Mouse (Mus musculus) megakaryocyte, embryonic 14.5 days (primary cell): Measurements from ENCODE around the gene Ctu1.

ENCODE experiments used
- FLI1 ChIP-seq: IDR thresholded peaks from 2 replicates; pipeline ENCODE4 v1.6.1; 2012; ENCODE audit warnings: low read length, inconsistent platforms, mixed read lengths
- GATA1 ChIP-seq: IDR thresholded peaks from 3 replicates; pipeline ENCODE4 v1.6.1; 2012; ENCODE audit warnings: mixed read lengths, low read length, inconsistent platforms, borderline replicate concordance

GRCm38 (mm10) chr7:43713741-43714351 is 42.0 kb downstream of the Ctu1 start:
- TF ChIP-seq GATA1 (no peak), FLI1 (no peak)
